Mouse (Mus musculus) cerebellum, adult 9-11 months (tissue): ENCODE measurements around the gene Tbc1d21.
A peak's percentile ranks its signal among the peaks of the same experiment; 100 is the strongest.

ENCODE experiments used
- DNase-seq: peaks from one replicate; pipeline ENCODE4 v3.0.0; 2022

The Tbc1d21 gene

GRCm38 (mm10) chr9:58336650-58337281, 33.5 kb downstream of the Tbc1d21 start:
- DNase-seq = no peak

GRCm38 (mm10) chr9:58331276-58331675, 39.0 kb downstream of the Tbc1d21 start:
- DNase-seq = no peak

GRCm38 (mm10) chr9:58330293-58330692, 40.0 kb downstream of the Tbc1d21 start:
- peak; percentile 52 for DNase-seq

- DNase-seq = no peak
These were observed 42.9 kb downstream of the Tbc1d21 start for GRCm38 (mm10) chr9:58327382-58327781.

GRCm38 (mm10) chr9:58326477-58327180, 43.6 kb downstream of the Tbc1d21 start:
- no peak for DNase-seq

DNA sequence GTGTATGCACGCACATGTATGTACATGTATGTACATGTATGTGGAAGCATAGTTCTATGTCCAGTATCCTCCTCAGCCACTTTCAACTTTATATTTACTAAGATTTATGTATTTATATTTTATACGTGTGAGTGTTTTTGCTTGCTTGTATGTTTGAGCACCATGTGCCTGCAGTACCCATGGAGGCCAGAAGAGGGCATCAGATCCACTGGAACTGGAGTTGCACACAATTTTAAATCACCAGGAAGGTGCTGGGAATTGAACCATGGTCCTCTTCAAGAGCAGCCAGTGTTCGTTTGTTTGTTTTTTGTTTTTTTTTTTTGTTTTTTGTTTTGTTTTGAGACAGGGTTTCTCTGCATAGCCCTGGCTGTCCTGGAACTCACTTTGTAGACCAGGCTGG, 48.6 kb downstream of the Tbc1d21 start:
- DNase-seq = no peak

DNA sequence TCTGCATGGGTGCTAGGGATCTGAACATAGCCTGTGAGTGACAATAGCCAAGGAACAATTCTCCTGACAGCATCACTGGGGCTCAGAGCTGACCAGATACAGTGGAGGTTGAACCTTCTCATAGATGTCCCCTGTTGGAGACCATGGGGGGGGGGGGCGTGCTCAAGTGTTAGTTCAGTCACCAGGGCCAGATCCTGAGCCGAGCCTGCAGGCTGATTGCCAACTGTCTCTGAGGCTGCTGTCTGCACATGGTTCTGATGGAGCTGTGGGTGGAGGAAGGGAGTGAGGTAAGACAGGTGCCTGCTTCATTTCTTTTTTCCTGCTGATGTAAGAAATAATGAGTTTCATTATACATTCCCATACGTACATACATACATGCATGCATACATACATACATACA, 51.9 kb downstream of the Tbc1d21 start:
- no peak for DNase-seq

DNA sequence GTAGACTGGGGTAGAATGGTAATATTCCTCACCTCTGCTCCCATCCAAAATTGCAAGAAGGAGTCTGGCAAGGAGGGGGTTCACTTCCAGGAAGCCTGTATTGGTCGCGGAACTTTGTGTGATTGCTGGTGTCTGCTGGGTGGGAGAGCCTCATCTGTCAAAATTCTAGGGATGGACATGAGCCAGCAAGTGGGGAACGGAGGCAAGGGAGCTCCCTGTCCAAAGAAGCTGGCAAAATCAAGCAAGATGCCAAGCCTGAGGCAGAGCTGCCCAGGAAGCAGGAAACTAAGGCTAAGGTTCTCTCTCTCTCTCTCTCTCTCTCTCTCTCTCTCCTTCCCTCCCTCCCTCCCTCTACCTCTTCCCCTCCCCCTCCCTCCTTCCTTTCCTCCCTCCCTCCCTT, 52.9 kb downstream of the Tbc1d21 start:
- DNase-seq = no peak

DNA sequence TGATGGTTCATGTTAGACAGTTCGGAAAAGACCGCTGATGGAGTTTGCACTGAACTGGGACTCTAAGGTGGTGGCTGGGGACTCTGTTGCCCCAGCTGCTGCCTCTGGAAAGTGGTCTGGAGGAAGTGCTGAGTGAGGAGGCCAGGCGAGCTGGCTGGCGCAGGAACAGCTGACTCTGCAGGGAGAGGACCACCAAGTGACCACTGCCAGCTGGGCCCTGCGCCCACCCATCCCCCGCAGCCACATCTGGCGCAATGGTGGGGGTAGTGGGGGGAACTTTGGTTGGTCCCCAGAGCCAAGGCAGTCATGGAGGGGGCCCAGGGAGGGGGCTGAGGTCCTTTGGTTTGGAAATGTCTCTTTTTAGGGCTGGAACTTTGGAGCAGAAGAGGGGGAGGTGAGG, 53.5 kb downstream of the Tbc1d21 start:
- no peak for DNase-seq

GRCm38 (mm10) chr9:58315850-58316249, 54.4 kb downstream of the Tbc1d21 start:
- DNase-seq = no peak

DNA sequence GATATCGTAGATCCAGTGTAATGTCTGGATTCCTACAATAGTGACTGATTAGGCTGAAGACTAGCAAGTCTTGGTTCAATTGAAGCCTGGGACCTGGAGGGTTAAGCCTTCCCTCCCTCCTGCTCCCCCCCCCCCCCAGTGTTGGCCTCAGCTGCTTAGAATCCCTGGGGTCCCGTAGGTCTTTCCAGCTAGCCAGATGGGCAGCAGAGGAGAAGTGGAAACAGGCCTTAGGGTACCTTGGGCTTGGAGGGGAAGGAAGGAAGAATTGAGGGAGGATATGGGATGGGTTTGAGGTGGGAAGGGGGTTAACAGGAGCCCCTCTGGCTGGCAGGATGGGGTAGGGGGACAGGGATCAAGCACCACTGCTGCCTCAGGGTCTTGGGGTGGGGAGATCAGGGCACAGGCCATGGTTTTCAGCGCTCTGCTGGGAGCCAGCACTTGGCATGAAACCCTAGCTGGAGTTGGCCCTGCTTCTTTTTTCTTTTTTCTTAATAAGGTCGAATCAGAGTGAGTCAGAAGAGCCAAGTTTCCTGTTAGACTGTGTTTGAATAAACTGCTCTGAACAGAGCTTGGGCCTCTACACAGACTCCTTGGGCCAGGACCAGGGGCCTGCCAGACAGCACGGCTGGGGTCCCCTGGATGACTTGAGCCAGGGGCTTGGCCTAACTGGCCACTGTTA, 55.4 kb downstream of the Tbc1d21 start:
- DNase-seq = peak; percentile 21

- DNase-seq = no peak
These were observed 57.3 kb downstream of the Tbc1d21 start, which contains the start of gene Loxl1 for GRCm38 (mm10) chr9:58312944-58313359. Gene Loxl1 (minus strand): TSS chr9:58313186.

DNA sequence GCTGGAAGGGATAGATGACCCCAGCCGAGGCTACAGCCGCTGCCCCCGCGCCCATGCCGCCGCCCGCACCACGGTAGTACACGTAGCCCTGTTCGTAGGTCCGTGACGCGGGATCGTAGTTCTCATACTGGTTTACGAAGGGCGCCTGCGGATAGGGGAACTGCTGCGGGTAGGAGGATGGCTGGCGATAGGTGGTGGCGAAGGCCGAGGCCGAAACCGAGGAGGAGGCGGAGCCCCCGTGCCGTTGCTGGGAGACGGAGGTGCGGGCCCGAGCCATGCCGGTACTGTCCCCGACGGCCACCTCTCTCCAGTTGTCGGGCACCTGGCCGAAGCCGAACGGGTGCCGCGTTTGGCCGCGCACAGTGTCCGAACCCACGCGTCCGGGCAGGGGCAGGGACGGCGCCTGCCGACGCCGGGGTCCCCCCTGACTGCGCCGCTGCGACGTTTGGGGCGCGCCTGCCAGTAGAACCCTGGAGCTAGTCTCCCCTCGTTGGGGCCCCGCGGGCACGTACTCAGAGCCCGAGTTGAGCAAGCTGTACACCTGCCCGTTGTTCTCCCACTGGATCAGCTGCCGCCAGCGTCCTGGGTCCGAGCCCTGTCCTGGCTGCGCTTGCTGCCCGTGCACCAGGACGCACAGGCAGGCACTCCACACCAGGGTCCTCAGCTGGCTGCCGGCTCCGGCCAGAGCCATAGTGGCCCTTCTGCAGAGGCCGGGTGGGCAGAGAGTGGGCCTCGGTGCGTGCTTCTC, 57.9 kb downstream of the Tbc1d21 start:
- no peak for DNase-seq

DNA sequence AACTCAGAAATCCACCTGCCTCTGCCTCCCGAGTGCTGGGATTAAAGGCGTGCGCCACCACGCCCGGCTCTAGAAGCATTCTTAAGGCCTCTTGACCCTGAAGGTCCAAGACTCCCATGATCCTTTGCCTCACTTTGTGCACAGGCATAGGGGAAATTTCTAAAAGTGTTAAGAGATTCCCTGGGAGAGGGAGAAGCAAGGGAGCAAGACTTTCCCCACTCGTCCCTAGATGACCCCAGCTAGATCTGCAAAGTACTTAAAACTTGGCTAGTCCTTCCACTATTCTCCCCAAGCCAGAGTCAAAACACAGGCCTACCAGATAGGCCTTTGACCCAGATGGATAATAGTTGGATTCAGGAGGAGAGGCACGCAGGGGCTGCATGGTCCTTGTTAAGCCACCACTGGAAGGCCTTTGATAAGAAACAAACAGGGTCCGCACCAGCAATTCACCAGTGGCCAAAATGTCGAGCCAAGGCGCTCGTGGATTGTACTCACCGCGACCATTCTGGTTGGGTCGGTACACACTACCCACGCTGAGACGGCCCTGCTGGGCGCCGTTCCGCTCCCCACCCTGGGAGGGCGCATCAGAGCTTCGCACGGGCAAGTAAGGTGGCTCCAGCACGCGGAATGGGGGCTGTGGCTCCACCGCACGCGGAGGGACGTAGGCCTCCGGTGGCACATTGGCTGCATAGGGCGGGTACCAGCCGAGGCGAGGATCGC, 58.9 kb downstream of the Tbc1d21 start:
- no peak for DNase-seq

DNA sequence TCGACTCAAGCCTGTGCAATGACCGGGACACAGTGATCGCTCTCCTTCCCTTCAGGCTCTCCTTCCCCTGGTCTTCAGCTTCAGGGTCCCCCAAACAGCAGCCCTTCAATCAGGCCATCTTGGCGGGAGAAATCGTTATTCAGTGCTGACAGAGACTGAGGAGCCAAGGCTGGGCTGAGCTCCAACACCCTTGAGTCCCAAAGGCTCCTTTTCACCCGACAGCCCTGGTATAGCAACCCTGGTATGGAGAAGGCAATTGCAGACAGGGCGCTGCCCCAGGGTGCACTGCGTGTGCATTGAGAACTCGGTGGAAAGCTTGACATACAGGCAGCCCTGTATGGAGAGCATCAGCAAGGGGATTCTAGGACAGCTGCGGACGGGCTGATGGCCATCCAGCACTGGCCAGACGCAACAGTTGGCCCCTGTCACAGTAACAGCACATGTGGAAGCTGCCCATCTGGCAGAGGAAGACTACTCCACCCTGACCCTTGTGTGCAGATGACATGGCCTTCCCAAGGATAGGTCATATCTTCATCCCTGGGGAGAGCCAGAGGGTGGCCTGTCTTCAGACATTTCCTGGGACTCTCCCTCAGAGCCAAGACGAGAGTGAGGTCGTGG, 60.1 kb downstream of the Tbc1d21 start:
- no peak for DNase-seq
